Mouse (Mus musculus): ENCODE data around the gene Mob3a. TPM values are rescaled to one million over a fixed set of nuclear protein-coding genes. Genes with fewer than 3 reads are reported as not detected.
"Not testable (repeated sequence)": the region's sequence is repeated elsewhere in the genome, so short reads cannot be mapped to it uniquely, and the experiment has no call there.

The Mob3a gene
- total RNA-seq, 2 experiments from 2014 or later: 10.6 to 16.5 TPM

DNA sequence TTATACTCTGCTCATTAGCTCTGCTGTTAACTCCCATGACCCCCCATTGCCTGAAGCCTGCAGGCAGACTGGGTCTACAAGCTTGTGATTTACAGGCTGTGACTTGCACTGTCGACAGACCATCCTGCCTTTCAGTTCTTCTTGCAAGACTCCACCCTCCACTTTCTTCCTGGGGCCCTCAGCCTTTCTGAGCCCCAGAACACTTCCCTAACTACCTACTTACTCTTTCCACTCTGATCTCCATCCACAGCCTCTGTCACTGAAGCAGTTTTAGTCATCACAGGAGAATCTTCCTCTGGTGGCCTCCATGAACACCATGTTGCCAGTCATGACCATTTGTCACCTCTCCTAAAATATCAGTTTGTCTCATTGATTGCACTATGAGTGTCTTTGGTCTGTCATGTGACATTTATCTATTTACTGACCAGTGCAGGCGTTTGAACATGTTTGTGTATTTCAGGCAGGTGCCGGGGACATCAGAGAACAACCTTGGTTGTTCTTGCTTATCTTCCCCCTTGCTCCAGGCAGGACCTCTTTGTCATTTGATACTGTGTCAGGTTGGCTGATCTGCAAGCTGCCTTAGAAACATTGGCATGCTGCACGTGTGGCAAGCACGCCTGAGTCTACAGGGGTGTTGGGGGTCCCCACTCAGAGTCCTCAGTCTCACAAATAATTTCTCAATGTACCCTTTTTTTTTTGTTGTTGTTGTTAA lies 38.1 kb downstream of the Mob3a start:
- no peak overlapping the region for H3K4me3 ChIP-seq
- H3K27ac ChIP-seq: peak overlapping the region; percentile 86; the same call in 1 of the 2 replicates
- no peak for DNase-seq (ENCODE audit: low spot score in 2 of 2)
- TF ChIP-seq CTCF (conservative IDR thresholded peaks at IDR 0.05): no peak

DNA sequence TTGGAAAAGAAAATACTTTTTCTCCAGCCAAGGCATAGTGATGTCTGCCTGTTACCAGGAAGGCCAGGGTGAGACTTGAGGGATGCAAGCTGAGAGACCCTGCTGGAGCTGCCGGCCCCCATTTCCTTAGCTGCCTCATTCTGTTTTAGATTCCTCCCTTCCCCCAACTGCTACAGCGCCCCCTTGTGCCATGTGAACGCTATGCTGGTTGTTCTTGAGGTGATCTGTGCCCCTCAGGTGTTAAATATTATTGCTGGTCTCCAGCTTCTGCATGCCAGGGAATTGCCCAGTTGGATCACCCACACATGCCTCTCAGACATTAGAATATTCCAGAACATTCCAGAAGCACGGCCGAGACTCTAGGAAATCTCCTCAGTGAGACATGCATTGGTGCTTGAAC lies 40.6 kb downstream of the Mob3a start:
- H3K27ac ChIP-seq: no peak overlapping the region
- TF ChIP-seq CTCF (conservative IDR thresholded peaks at IDR 0.05): peak; percentile 76
- H3K4me3 ChIP-seq: no peak overlapping the region
- DNase-seq (ENCODE audit: low spot score in 2 of 2): no peak

DNA sequence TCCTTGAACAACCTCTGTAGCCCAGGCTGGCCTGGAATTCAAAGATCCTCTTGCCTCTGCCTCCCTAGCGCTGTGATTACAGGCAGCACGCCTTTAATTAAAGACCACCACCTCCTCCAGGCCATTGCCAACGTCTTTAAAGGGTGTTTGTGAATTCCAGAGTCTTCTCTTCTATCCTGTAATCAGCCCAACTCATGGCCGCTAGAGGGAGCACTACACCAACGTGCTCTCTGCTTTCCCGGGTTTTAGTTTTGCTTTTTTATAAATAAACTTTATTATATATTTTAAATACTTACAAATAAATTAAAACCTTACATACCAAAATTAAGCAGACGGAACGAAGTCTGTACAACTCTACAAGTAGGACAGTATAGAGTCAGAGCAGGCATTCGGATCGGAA lies 42.6 kb downstream of the Mob3a start:
- TF ChIP-seq CTCF (conservative IDR thresholded peaks at IDR 0.05): peak; percentile 93
- Histone ChIP-seq H3K4me3 (peak overlapping the region; percentile 49), H3K27ac (peak overlapping the region; percentile 56)
- DNase-seq (ENCODE audit: low spot score in 2 of 2): peak; percentile 58 to 81

DNA sequence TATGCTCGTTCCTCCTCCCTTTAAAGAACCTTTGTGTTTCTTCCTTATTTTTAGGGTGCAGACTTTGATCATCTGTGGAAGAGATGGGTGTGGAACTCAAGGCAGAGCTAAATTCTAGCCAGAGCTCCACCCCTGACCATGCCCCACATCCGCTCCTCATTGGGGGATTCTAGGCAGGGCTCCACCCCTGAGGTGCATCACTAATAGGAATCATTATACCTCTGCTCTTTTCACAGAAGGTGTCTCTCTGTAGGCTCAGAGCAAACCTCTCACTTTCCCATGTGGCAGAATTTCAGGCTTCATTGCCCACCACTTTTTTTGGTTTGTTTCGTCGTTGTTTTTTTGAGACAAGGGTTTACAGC lies 43.0 kb downstream of the Mob3a start:
- DNase-seq (ENCODE audit: low spot score in 2 of 2): no peak
- TF ChIP-seq CTCF (conservative IDR thresholded peaks at IDR 0.05): no peak
- H3K27ac ChIP-seq: peak overlapping the region; percentile 56
- no peak overlapping the region for H3K4me3 ChIP-seq

DNA sequence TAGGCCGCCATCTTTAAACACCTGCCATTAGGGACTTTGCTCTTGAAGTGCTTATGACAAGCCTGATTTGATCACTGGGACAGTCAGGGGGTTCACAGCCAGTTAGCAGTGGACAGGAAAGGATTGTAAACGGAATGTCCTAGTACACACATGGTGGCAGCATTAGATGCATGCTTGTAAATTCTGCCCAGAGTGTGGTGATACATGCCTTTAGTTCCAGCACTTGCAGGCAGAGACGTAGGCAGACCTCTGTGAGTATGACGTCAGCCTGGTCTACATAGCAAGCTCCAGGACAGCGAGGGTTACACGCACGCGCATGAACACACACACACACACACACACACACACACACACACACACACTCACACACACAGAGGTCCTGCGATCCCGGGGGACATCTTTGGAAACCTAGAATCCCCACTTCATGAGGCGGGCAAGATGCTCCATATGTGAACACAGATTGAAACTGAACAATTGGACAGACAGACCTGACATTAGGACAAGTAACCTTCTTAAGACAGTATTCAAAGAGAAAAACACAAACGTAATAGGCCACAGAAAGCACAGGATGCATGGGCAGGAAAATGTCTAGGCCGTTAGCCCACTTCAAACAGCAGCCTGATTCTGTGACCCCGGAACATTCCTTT lies 43.5 kb downstream of the Mob3a start:
- TF ChIP-seq CTCF (conservative IDR thresholded peaks at IDR 0.05): no peak
- no peak for DNase-seq (ENCODE audit: low spot score in 2 of 2)
- H3K4me3 ChIP-seq: no peak overlapping the region
- H3K27ac ChIP-seq: 0 out of 2 replicates have a peak overlapping the region, but pooled peaks have one; percentile 56

DNA sequence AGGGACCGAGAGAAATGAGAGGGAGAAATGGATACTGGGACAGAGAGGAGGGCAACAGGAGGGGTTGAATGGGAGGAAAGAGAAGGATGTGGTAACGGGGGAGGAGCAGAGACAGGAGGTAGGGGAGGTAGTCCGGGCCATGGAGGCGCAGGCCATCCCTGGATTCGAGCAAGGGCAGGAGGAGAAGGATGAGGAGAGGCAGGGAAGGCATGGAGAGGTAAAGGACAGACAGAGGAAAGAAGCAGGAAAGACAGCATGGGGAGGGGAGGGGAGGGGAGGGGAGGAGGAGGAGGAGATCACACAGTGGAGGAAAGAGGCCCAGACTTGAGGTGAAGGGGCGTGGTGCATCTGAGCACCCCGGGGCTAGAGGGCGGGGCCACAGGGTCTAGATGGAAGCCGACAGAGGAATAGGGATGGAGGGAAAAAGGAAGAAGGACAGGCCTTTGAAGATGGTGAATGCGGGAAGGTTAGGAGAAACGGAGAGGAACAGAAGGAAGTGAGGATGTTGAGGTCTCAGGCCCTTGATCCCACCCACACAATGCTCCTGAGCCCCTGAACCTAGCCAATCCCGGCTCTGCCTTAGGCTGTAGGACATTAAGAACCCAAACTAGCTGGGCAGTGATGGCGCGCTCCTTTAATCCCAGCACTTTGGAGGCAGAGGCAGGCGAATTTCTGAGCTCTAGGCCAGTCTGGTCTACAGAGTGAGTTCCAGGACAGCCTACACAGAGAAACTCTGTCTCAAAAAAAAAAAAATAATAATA lies 44.7 kb downstream of the Mob3a start, which contains the start of gene Btbd2:
Gene Btbd2, minus strand, starts transcription at position 209 of the 761 bp plus-strand sequence.
- peak within 1 kb of the TSS; percentile 77 for H3K4me3 ChIP-seq
- DNase-seq (ENCODE audit: low spot score in 2 of 2): no peak
- peak within 1 kb of the TSS; percentile 95 for H3K27ac ChIP-seq
- no peak for TF ChIP-seq CTCF (conservative IDR thresholded peaks at IDR 0.05)

DNA sequence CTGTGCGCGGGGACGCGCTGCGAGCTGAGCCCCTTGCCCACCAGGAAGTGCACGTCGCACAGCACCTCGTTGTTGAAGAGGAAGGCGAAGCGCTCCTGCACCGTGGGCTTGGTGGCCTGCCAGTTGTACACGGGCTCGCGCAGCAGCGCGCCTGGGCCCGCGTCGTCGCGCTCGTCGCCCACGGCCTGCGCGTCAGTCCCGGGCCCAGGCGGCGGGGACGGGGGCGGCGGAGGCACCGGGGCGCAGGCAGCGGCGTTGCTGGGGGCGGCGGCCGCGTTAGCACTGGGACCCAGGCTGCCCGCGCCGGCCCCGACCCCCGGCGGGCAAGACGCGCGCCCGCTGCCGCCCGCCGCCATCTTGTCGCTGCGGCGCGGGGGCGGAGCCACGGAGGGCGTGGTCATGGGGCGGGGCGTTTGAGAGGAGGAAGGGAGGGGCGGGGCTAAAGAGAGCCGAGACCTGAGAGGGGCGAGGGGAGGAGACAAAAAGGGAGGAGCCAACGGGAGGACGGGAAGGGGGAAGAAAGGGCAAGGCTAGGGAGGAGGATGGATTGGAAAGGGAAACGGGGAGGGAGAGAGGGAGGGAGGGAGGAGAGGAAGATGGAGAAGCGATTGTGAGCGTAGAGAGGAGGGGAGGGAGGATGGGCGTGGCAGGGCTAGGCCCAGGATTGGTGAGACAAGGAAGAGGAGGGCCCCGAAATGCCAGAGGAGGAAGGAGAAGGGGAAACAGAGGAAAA lies 45.5 kb downstream of the Mob3a start:
- H3K4me3 ChIP-seq: peak overlapping the region; percentile 77
- H3K27ac ChIP-seq: peak overlapping the region; percentile 95
- TF ChIP-seq CTCF (conservative IDR thresholded peaks at IDR 0.05): no peak
- peak; percentile 96 to 98 for DNase-seq (ENCODE audit: low spot score in 2 of 2)

DNA sequence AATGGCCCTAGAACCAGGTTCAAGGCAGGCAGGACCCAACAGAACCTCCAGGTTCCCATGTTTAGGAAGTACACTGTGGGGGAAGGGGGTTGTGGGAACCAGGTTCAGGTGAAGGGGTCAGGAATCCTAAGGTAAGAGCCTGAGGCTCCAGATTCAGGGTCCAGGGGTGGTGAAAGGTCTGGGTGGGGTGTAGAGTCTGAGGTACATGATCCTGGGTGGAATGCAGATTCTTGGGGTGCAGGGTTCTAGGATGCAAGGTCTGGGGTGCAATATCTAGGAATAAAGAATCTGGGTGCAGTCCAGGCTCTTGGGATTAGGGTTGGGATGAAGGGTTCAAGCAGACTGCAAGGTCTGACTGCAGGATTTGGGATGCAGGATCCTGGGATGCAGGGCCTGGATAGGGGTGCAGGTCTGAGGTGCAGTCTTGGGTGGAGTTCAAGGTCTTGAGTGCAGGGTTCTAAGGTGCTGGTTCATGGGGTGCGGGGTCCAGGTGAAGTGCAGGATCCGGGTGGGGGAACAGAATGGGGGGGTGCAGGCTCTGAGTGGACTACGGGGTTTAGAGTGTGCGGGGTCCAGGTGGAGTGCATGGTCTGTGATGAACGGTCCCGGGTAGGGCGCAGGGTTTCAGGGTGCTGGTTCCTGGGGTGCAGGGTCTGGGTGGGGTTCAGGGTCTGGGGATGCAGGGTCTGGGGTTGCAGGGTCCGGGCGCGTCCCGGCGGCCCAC lies 46.2 kb downstream of the Mob3a start:
- Histone ChIP-seq H3K27ac (peak overlapping the region; percentile 90), H3K4me3 (peak overlapping the region; percentile 77)
- TF ChIP-seq CTCF (conservative IDR thresholded peaks at IDR 0.05): no peak
- no peak for DNase-seq (ENCODE audit: low spot score in 2 of 2)

DNA sequence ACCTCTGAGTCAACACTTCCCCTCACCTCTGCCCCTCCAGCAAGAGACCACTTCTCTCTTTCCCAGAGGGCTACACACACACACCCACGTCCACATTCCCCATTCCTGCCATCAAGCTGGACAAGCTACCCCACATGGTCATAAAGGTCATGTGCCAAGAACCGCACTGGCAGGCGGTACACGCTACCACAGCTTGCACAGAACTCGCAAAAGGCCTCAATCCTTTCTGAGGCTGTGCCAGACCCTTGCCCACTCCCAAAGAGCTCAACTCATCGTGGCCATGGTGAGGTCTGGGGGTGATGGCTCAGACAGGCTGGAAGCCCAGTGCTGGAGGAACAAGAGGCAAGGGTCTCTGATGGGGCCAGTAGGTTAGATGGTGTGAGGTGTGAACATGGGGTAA lies 46.9 kb downstream of the Mob3a start:
- no peak for DNase-seq (ENCODE audit: low spot score in 2 of 2)
- TF ChIP-seq CTCF (conservative IDR thresholded peaks at IDR 0.05): no peak
- Histone ChIP-seq H3K4me3 (peak overlapping the region; percentile 77; the same call in 1 of the 2 replicates), H3K27ac (no peak overlapping the region; the same call in 1 of the 2 replicates)

DNA sequence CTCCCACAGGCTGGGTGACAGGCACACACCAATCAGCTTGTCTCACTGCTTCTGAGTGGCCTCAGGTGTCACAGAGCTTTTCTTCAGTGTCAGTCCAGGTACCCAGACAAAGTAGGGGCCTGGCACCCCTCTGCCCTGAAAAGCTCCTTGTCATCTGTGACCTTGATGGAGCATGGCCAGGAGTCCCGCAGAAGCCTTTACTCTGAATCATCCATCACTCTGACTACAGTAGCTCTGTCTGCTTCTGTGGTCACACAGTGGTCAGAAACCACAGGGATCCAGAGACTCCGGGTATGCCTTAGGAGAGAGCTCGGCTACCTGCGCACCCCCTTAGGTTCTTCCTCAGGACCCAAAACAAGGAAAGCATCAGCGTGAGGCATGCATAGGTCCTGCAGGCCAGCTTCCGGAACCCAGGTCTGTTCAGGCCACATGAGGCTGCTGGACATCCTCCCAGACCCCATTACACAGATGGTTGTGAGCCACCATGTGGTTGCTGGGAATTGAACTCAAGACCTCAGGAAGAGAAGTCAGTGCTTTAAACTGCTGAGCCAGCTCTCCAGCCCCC lies 48.5 kb downstream of the Mob3a start:
- DNase-seq (ENCODE audit: low spot score in 2 of 2): no peak
- Histone ChIP-seq H3K4me3 (no peak overlapping the region), H3K27ac (no peak overlapping the region)
- TF ChIP-seq CTCF (conservative IDR thresholded peaks at IDR 0.05): no peak

DNA sequence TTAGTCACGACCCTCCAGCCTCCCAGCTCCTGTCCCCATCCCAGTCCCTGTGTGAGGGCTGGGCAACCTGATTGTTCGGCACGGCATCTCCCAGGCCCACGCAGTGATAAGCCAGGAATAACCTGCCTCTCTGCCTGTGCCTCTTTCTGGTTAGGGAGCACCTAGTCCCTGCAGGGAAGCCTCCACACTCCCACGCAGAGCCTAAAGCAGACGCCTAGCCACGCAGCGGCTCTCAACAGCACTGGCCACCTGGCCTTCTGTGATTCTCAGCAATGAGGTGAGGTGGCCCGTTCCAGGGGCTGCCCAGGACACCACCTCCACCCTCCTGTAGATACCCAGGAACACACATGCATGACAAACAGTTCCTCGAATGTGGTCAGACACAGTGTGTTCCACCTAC lies 51.4 kb downstream of the Mob3a start:
- Histone ChIP-seq H3K4me3 (no peak overlapping the region), H3K27ac (0 out of 2 replicates have a peak overlapping the region, but pooled peaks have one; percentile 5)
- TF ChIP-seq CTCF (conservative IDR thresholded peaks at IDR 0.05): no peak
- DNase-seq (ENCODE audit: low spot score in 2 of 2): no peak

DNA sequence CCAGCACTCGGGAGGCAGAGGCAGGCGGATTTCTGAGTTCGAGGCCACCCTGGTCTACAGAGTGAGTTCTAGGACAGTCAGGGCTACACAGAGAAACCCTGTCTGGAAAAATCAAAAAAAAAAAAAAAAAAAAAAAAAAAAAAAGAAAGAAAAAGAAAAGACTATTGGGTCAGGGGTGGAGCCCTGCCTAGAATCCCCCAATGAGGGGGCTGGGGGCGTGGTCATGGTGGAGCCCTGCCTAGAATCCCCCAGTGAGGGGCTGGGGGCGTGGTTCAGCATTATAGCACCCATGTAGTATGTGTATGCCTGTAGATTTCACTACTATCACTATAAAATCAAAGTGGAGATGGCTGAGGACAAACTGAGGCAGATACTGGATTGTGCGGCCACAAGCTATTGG lies 51.9 kb downstream of the Mob3a start:
- H3K4me3 ChIP-seq; H3K27ac ChIP-seq; DNase-seq (ENCODE audit: low spot score in 2 of 2): not testable (repeated sequence)
